Mouse (Mus musculus) myocyte (in vitro differentiated cells): ENCODE results near the gene Lrp5.

ENCODE experiments used
- CEBPB ChIP-seq: IDR thresholded peaks from 2 replicates; pipeline ENCODE4 v1.6.1; 2011; ENCODE audit warnings: mild to moderate bottlenecking, moderate library complexity; ENCODE audit not compliant: poor library complexity, insufficient read depth, severe bottlenecking
- E2F4 ChIP-seq: IDR thresholded peaks from one replicate; pipeline ENCODE4 v1.6.1; 2011; ENCODE audit warnings: mild to moderate bottlenecking, control low read depth, moderate library complexity; ENCODE audit not compliant: insufficient read depth
- MAX ChIP-seq: IDR thresholded peaks from one replicate; pipeline ENCODE4 v1.6.1; 2011; ENCODE audit warnings: low read depth, mild to moderate bottlenecking, control low read depth
- MYOD1 ChIP-seq, 3 experiments: IDR thresholded peaks; one replicate each; pipeline ENCODE4 v1.6.1; 2011; ENCODE audit warnings: control low read depth in 2 of 3, low read depth in 2 of 3, mild to moderate bottlenecking in 2 of 3, moderate library complexity in 1 of 3; ENCODE audit not compliant: insufficient read length in 2 of 3, control insufficient read depth in 1 of 3
- POLR2A ChIP-seq: IDR thresholded peaks from one replicate; pipeline ENCODE4 v1.6.1; 2011; ENCODE audit warnings: low read depth, mild to moderate bottlenecking, control low read depth, moderate library complexity; ENCODE audit not compliant: insufficient read length
- POLR2AphosphoS2 ChIP-seq: IDR thresholded peaks from one replicate; pipeline ENCODE4 v1.6.1; 2011; ENCODE audit warnings: low read depth, control low read depth; ENCODE audit not compliant: insufficient read length
- REST ChIP-seq: IDR thresholded peaks from one replicate; pipeline ENCODE4 v1.6.1; 2011; ENCODE audit warnings: mild to moderate bottlenecking, control low read depth, moderate library complexity; ENCODE audit not compliant: insufficient read depth, insufficient read length
- TCF12 ChIP-seq: IDR thresholded peaks from one replicate; pipeline ENCODE4 v1.6.1; 2011; ENCODE audit warnings: mild to moderate bottlenecking, control low read depth; ENCODE audit not compliant: poor library complexity, insufficient read depth, severe bottlenecking
- TCF3 ChIP-seq: IDR thresholded peaks from one replicate; pipeline ENCODE4 v1.6.1; 2011; ENCODE audit warnings: low read depth, control low read depth; ENCODE audit not compliant: insufficient read length
- USF1 ChIP-seq: IDR thresholded peaks from one replicate; pipeline ENCODE4 v1.6.1; 2011; ENCODE audit warnings: low read depth, mild to moderate bottlenecking, control low read depth, moderate library complexity

GRCm38 (mm10) chr19:3623294-3623693, 63.1 kb downstream of the Lrp5 start:
- no peak for TF ChIP-seq USF1
- no peak for TF ChIP-seq POLR2A
- no peak for TF ChIP-seq MAX
- TF ChIP-seq E2F4 = no peak
- TF ChIP-seq MYOD1 (IDR thresholded peaks at IDR 0.05; ENCODE audit: control insufficient read depth in 1 of 3, insufficient read length in 2 of 3, low read depth in 2 of 3) = no peak
- no peak for TF ChIP-seq REST
- TF ChIP-seq TCF12 = no peak
- TF ChIP-seq CEBPB = no peak
- TF ChIP-seq TCF3 = no peak
- TF ChIP-seq POLR2AphosphoS2 = no peak
